Mouse (Mus musculus) macrophage (primary cell): ENCODE results near the gene Nol12. TPM values are rescaled to one million over a fixed set of nuclear protein-coding genes. Genes with fewer than 3 reads are reported as not detected.

Source experiments
- H3K27ac ChIP-seq: fragments of 350-480 bp; formaldehyde crosslinking; 2 replicates; pipeline ENCODE4 v1.9.0; 2021
- H3K36me3 ChIP-seq: fragments of 350-480 bp; formaldehyde crosslinking; 2 replicates; pipeline ENCODE4 v1.9.0; 2021; ENCODE audit errors: inconsistent target
- H3K4me3 ChIP-seq: fragments of 350-480 bp; formaldehyde crosslinking; 2 replicates; pipeline ENCODE4 v1.9.0; 2021; ENCODE audit errors: inconsistent target
- H3K79me2 ChIP-seq: fragments of 350-480 bp; formaldehyde crosslinking; 2 replicates; pipeline ENCODE4 v1.9.0; 2021; ENCODE audit errors: inconsistent target
- WGBS: methylation state at CpG from one replicate; pipeline ENCODE4 v1.1.7; 2026; ENCODE audit warnings: inconsistent platforms; ENCODE audit not compliant: missing documents; 5-methylcytosine and 5-hydroxymethylcytosine counted together
- polyA plus RNA-seq: library from polyadenylated mRNA; stranded (reverse); fragments of 250-400 nt; gene quantifications from 3 replicates; pipeline ENCODE4 v1.2.4, GENCODE M21; 2018; ENCODE audit warnings: inconsistent platforms

The Nol12 gene
- polyA plus RNA-seq, 1 experiment from 2014 or later, result 18.5 TPM

DNA sequence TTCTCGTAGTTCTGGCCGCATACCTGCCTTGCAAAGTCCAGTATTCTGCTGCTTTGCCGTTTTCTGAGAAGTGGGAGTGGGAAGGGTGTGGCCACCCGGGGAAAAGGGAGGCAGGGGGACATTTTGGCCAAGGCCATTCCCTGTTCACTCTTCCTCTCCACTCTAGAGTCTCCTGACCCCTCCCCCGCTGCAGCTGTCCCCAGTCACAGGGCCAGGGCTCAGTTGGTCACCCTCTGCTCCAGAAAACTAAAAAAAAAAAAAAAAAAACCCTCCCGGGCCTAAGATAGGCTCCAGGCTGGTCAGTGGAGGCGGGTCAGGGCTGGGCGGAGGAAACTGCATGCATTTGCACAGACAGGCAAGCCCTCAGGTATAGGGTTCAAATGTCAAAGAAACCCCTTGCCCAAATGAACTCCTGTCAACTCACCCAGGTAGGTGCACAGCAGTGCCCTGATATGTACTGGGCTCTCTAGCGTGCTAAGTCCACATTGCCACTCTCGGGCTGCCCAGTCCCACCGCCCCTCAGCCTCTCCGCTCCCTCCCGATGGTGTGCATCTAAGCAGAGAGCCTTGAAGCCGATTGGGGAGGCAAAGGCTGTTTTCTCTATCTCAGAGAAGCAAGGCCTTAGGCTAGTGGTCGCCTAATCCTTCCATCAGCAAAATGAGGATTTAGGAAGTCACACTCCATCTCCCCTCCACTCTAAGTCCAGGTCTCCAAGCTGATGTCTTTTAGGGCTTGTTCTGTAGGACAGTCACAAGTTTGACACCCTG, 7.5 kb upstream of the Nol12 start:
- Histone ChIP-seq H3K79me2 (peaks cover 20% of the 10 kb centered on the region), H3K4me3 (peak overlapping the region; percentile 88), H3K36me3 (peaks cover 13% of the 10 kb centered on the region; the same call in 1 of the 2 replicates), H3K27ac (peak overlapping the region; percentile 96)
- WGBS, result 15% methylated on average over 15 of the region's 15 CpGs

DNA sequence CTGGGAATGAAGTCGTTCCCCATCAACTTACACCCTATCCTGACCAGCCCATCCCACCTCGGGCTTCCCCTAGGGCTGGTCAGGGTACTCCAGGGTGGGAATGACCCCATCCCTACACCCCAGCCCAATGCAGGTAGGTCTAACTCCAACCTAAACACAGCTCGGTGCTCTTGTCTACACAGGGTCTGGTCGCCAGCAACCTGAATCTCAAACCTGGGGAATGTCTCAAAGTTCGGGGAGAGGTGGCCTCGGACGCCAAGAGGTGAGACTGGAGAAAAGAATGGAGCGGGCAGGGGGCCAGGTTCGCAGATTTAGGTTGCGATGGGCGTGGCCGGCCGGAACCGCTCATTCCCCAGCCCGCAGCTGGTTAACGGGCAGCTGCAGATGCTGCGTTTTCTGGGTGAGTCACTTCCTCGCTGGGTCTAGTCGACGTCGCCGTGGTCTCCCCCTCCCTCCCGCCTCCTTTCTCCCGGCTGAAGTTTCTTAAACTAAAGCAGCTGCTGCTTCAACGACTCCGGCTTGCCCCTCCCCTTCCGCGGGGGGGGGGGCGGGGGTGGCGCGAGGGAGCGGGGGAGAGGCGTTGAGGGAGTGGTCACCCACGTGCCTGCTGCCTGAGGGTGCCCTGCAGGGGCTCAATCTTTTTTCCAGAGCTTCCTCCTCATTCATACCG, 6.8 kb upstream of the Nol12 start:
- Histone ChIP-seq H3K27ac (peak overlapping the region; percentile 96), H3K36me3 (peaks cover 13% of the 10 kb centered on the region; the same call in 1 of the 2 replicates), H3K4me3 (peak overlapping the region; percentile 88), H3K79me2 (peaks cover 20% of the 10 kb centered on the region)
- 1% methylated on average over 34 of the region's 35 CpGs for WGBS

DNA sequence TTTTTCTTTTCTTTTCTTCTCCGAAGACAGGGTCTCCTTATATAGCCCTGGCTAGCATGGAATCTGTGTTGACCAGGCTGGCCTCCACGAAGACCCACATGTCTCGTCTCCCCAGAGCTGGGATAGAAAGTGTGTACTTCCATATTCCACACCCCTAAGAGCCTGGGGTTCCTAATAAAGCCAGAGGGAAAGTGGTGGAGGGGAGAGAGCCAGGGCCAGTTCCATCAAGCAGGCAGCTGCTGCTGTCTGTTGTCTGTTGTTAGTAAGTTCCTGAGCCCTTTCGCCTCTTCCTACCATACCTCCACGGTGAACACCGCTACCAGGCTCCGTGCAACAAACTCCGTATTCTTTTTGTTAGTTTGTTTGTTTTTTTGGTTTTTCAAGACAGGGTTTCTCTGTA, 6.2 kb upstream of the Nol12 start:
- WGBS, result 60% methylated on average over 6 of the region's 8 CpGs
- Histone ChIP-seq H3K79me2 (peaks cover 20% of the 10 kb centered on the region), H3K4me3 (peak overlapping the region; percentile 8; the same call in 1 of the 2 replicates), H3K36me3 (peaks cover 13% of the 10 kb centered on the region; the same call in 1 of the 2 replicates), H3K27ac (peak overlapping the region; percentile 82)

DNA sequence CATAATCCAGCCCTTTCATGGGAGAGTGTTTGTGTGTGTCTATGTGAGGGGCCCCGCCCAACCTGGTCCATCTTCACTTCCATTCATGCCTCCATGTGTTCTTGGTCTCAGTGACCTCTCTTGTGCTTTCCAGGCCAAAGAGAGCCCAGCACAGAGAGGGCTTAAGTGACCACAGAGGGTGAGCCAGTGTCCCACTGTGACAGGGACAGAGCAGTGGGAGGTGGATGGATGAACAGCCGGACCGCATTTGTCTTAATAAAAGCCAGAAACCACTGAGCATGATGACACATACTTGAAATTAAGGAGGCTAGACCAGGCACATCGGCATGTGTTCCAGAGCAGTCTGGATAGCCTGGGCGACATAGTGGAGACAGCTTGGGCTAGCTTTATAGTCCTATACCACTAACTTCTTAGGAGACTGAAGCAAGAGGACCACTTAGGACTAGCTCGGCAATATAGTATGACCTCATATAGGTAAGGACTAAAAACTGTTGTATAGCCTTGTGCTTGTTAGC, 4.5 kb upstream of the Nol12 start:
- Histone ChIP-seq H3K36me3 (peaks cover 13% of the 10 kb centered on the region; the same call in 1 of the 2 replicates), H3K27ac (no peak overlapping the region), H3K79me2 (peaks cover 22% of the 10 kb centered on the region), H3K4me3 (no peak overlapping the region)
- 97% methylated on average over 6 of the region's 6 CpGs for WGBS

DNA sequence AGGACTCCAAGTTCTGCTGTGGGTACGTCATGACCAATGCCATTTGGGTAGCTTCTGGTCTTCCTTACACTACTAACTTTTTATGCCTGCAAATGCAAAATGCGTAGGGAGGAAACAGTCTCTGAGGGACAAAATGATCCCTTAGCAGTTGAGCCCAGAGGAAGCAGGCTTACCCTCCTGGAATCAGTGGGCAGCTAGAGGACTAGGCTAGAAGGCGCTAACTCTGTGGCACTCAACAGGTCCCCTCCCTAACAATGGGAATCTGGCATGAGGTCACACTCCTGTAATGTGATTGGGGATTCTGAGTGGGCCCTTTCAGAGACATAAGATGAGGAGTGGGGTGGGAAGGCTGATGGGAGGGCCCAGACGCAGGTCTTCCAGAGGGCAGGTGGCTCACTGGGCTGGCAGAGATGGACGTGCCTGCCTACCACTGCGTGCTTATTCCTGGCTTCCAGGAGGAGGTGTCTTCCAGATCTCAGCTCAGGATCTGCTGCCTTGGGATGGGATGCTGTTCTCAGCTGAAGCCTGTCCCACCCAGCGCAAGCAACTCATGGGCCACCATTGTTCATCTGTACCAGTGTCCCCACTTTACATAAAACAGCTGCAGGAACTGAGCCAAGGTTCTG, 3.8 kb upstream of the Nol12 start:
- no peak overlapping the region for H3K27ac ChIP-seq
- H3K36me3 ChIP-seq, result peaks cover 13% of the 10 kb centered on the region; the same call in 1 of the 2 replicates
- peaks cover 29% of the 10 kb centered on the region for H3K79me2 ChIP-seq
- no peak overlapping the region for H3K4me3 ChIP-seq
- WGBS, result 92% methylated on average over 7 of the region's 7 CpGs

DNA sequence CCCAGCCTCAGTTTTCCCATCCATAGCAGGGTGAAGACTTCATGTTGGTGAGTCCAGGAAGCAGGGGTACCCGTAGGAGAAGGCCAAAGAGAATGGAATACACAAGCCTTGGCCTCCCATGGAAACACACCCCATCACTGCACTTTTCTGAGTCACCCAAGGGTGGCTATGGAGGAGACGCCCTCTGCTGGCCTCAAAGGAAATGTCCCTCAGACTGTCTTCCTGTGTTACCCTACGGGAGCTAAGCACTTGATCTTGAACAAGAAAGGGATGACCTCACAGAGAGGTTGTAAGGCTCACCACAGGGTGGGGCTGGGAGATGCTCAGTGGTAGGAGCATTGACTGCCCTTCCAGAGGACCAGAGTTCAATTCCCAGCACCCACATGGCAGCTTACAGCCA, 3.2 kb upstream of the Nol12 start:
- H3K36me3 ChIP-seq, result peaks cover 13% of the 10 kb centered on the region; the same call in 1 of the 2 replicates
- 0% methylated on average over 3 of the region's 3 CpGs for WGBS
- peaks cover 32% of the 10 kb centered on the region for H3K79me2 ChIP-seq
- H3K27ac ChIP-seq, result no peak overlapping the region
- H3K4me3 ChIP-seq, result no peak overlapping the region

DNA sequence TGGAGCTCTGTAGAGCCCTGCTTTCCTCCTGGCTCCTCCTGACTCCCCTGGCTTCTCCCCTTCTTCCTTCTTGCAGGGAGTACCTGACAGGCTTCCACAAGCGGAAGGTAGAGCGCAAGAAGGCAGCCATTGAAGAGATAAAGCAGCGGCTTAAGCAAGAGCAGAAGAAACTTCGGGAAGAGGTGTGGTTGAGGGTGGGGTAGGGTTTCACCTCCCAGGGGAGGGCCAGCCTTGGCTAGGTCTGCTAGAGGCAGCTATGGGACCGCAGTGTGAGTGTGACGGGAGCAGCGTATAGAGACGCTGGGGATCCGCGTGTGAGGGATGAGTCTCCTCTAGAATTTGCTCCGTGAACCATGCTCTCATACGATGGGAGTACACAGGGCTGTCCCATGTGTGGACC, 1.7 kb downstream of the Nol12 start:
- 95% methylated on average over 12 of the region's 12 CpGs for WGBS
- Histone ChIP-seq H3K27ac (no peak overlapping the region), H3K79me2 (peaks cover 15% of the 10 kb centered on the region), H3K4me3 (no peak overlapping the region), H3K36me3 (peaks cover 38% of the 10 kb centered on the region)

DNA sequence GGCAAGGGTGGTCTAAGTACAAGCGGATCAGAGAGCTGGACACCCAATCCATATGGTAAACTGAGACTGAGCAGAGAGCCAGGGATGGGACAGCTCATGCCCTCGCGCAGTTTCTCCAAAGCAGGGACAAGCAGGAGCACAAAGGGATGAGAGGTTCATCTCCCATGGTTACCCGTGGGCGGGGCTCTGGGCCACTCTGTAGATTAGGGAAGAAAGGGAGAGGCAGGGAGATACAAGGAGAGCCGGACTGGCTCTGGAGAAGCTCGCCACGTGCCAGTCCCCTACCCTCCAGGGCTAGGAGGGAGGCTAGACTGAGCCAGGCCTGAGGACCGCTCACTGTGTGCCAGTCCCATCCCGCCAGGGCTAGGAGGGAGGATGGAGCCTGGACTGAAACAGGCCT, 2.6 kb downstream of the Nol12 start:
- H3K36me3 ChIP-seq, result peaks cover 38% of the 10 kb centered on the region
- H3K27ac ChIP-seq, result no peak overlapping the region
- 95% methylated on average over 9 of the region's 10 CpGs for WGBS
- H3K4me3 ChIP-seq, result no peak overlapping the region
- H3K79me2 ChIP-seq, result peaks cover 15% of the 10 kb centered on the region

DNA sequence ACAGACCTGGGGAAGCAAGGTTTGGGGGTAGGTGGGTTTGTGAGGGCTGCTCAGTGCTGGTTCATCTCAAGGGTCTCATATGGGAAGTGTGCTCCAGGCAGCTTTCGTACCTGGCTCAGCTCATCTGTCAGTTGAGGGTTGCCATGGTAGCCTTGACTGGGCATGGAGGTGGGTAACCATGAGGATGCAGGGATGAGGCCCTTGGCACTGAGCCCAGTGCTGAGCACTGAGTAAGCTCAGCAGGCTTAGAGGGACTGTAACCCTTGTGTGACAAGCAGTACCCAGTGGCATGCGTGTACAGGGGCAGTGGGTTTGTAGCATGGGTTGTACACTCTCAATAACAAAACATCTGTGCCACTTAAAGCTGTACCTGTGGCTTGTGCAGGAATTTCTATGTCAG, 3.2 kb downstream of the Nol12 start:
- Histone ChIP-seq H3K79me2 (peaks cover 15% of the 10 kb centered on the region), H3K4me3 (no peak overlapping the region), H3K27ac (no peak overlapping the region), H3K36me3 (peaks cover 38% of the 10 kb centered on the region)
- WGBS, result 100% methylated on average over 2 of the region's 2 CpGs

DNA sequence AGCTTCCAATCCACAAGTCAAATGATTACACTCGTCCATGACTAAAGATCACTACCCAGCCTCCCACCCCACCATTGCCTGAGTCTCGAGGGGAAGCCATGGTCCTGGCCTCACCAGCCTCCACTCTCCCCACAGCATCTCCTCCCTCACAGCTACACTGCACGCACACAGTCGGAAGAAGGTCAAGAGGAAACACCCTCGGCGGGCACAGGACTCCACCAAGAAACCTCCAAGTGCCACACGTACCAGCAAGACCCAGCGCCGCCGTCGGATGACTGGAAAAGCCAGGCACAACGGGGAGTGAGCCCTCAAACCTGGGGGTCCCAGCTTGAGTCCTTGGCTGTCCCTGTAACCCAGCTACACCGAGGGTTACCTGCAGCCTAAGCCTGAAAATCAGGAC, 5.6 kb downstream of the Nol12 start:
- no peak overlapping the region for H3K4me3 ChIP-seq
- H3K79me2 ChIP-seq, result peaks cover 13% of the 10 kb centered on the region
- no peak overlapping the region for H3K27ac ChIP-seq
- WGBS, result 94% methylated on average over 12 of the region's 13 CpGs
- peaks cover 38% of the 10 kb centered on the region for H3K36me3 ChIP-seq

DNA sequence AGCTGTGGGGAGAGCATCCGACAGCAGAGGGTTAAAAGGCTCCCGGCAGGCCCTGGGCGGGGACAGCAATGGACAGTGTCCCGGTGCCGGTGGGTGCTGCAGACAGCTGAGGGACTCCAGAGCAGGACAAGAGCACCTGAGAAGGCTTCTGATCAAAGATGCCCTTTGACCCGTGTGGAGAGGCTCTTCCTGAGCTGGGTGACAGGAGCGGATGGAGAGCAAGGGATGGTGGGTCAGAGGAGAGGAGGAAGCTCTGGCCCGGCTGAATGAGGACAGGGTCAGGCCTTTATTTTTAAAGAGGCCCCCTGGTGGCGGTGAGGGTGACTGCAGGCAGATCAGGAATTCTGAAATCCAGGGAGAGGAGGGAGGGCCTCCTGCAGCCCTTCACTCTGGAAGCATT, 7.9 kb downstream of the Nol12 start:
- H3K79me2 ChIP-seq, result no peaks in the 10 kb centered on the region
- H3K36me3 ChIP-seq, result peaks cover 35% of the 10 kb centered on the region
- H3K27ac ChIP-seq, result no peak overlapping the region
- WGBS, result 20% methylated on average over 8 of the region's 9 CpGs
- no peak overlapping the region for H3K4me3 ChIP-seq

DNA sequence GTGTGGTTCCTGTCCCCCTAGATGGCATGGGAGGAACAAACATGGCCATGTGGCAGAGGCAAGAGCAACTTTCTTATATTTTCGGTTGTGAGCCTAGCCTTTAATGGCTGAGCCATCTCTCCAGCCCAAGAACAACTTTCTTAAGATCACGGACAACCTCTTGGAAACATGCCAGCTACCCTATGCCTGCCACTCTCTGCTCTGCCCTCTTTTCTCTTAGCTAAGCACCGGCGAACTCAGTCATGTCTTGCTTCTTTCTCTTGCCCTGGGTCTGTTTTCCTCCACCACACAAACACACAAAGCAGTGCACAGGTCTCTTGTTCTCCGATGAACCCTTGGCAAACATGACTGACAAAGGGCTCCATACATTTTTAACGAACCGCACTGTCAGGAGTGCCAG, 11.5 kb downstream of the Nol12 start:
- peaks cover 1% of the 10 kb centered on the region; the same call in 1 of the 2 replicates for H3K36me3 ChIP-seq
- H3K4me3 ChIP-seq, result no peak overlapping the region
- no peaks in the 10 kb centered on the region for H3K79me2 ChIP-seq
- no peak overlapping the region for H3K27ac ChIP-seq
- WGBS, result 76% methylated on average over 7 of the region's 7 CpGs

DNA sequence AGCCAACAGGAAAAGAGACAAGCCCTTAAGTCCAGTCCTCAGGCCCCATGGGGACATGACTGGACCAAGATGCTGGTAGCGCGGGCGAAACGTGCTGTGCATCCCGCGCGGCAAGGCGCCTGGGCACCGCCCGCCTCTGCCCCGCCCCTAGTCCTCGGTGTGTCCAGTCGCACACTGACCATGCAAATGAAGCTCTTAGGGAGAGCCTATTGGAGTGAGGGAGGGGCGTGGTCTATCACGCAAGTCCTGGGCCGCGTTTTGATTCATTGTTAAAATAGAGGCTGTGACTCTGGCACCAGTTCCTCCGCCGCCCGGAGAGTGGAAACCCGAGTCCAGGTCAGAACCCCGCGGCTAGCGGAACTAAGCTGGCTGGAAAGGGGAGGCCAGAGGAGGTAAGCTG, 12.9 kb downstream of the Nol12 start, which contains the start of gene Triobp:
Gene Triobp, plus strand, starts transcription at position 68 of the 400 bp plus-strand sequence.
- H3K36me3 ChIP-seq, result no peaks in the 10 kb centered on the region
- WGBS, result 0% methylated on average over 24 of the region's 24 CpGs

DNA sequence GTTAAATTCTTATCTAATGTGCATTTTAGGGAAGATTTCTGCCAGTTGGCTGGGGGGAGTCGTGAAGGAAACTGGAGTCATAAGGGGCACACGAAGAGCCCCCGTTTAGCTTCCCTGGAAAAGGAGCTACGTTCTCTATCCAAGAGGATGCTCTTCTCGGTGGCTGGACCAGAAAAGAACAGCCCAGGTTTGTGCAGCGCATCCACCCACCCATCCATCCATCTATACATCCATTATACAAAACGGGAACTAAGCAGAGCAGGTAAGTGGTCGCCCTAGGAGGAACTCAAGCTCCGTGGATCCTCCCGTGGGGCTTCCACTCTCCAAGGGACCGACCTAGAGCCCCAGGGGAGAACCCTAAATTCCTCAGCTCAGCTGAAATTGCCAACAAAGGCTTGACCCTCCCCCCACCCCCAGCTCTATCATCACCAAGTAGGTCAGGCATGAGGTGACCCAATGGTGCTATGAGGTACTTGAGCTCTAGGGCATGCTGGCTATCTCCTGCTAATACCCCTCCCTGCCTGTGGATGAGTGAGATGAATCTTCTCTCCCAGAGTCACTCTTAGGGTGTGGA, 13.5 kb downstream of the Nol12 start:
- 8% methylated on average over 11 of the region's 11 CpGs for WGBS
- Histone ChIP-seq H3K4me3 (no peak overlapping the region; the same call in 1 of the 2 replicates), H3K36me3 (no peaks in the 10 kb centered on the region), H3K79me2 (no peaks in the 10 kb centered on the region), H3K27ac (no peak overlapping the region)

More for the DNA sequence above, 12.9 kb downstream of the Nol12 start, which contains the start of gene Triobp:
- H3K4me3 ChIP-seq, result no peak within 1 kb of the TSS; the same call in 1 of the 2 replicates
- H3K79me2 ChIP-seq, result no peaks in the 10 kb centered on the region
- no peak within 1 kb of the TSS for H3K27ac ChIP-seq
